8 mouse cellular contexts compared by ENCODE assay signal in genomic region chr7:27860396-27861235, GRCm38 (mm10). TPM values are rescaled to one million over a fixed set of nuclear protein-coding genes. Genes with fewer than 3 reads are reported as not detected.
A peak's percentile ranks its signal among the peaks of the same experiment; 100 is the strongest.
DNase-seq lines count a peak whose midpoint lies in the region; ATAC-seq and TF ChIP-seq lines count a peak whose summit lies in the region.

No protein-coding gene starts in this region.

- H3K4me3 ChIP-seq in cortical plate, adult 2 months (ENCODE audit: insufficient read depth, low read length), result peak overlapping the region; percentile 69
- peak overlapping the region; percentile 90 for H3K4me3 ChIP-seq in gastrocnemius, adult 2 months
- peak overlapping the region; percentile 54 for H3K4me3 ChIP-seq in hindbrain, embryonic 16.5 days (ENCODE audit: low read length)

- no peak overlapping the region for H3K27ac ChIP-seq in cortical plate, adult 2 months (ENCODE audit: insufficient read depth, low read length)
- peak overlapping the region; percentile 94 for H3K27ac ChIP-seq in gastrocnemius, adult 2 months
- peak overlapping the region; percentile 47; the same call in 1 of the 2 replicates for H3K27ac ChIP-seq in hindbrain, embryonic 16.5 days (ENCODE audit: low read depth, low read length)

- peak; percentile 87 for DNase-seq in NIH3T3 (ENCODE audit: low read depth)
- DNase-seq in gastrocnemius, adult 2 months, result peak; percentile 82
- peak; percentile 4 to 21 for DNase-seq in left cerebral cortex, adult 18-20 months (ENCODE audit: low spot score in 2 of 2)
- DNase-seq in lung, postnatal 4 days, result peak; percentile 83 to 88
- DNase-seq in retina, postnatal 1 day, result peak; percentile 86
- DNase-seq in thymus, postnatal 4 days, result peak; percentile 77

- H3K27me3 ChIP-seq in hindbrain, embryonic 16.5 days (replicated peaks; ENCODE audit: control insufficient read depth, insufficient read depth, low read length), result no peaks in the 10 kb centered on the region

- TF ChIP-seq POLR2A in cortical plate, adult 2 months (IDR thresholded peaks at IDR 0.05; ENCODE audit: extremely low read depth, insufficient read depth, low read length), result 0 out of 2 replicates have a peak, but pooled peaks have one; percentile 18

- 0 out of 2 replicates have a peak, but pooled peaks cover 2% of the 10 kb centered on the region for H3K36me3 ChIP-seq in hindbrain, embryonic 16.5 days (ENCODE audit: control insufficient read depth, insufficient read depth, low read length)

- under 1% methylated on average over 22 of the region's 22 CpGs for WGBS in hindbrain, embryonic 16.5 days

- ATAC-seq in hindbrain, embryonic 16.5 days, result peak; percentile 90

- intact Hi-C loops in gastrocnemius, adult 2 months (cut with DNase I), result loop anchor here (2.0 kb wide), 1 partner anchor 22 kb away; the partner anchor contains the start of gene Zfp59

- H3K4me1 ChIP-seq in cortical plate, adult 2 months (ENCODE audit: control insufficient read depth, insufficient read depth, low read length), result no peaks in the 10 kb centered on the region
- peaks cover 8% of the 10 kb centered on the region for H3K4me1 ChIP-seq in hindbrain, embryonic 16.5 days (ENCODE audit: control insufficient read depth, insufficient read depth, low read depth, low read length)

- no peaks in the 10 kb centered on the region for H3K9me3 ChIP-seq in hindbrain, embryonic 16.5 days (ENCODE audit: control insufficient read depth, low read length)

- H3K4me2 ChIP-seq in hindbrain, embryonic 16.5 days (ENCODE audit: low read length), result peak overlapping the region; percentile 79

- TF ChIP-seq CTCF in cortical plate, adult 2 months (IDR thresholded peaks at IDR 0.05; ENCODE audit: extremely low read depth, insufficient read depth, low read length), result no peak
- no peak for TF ChIP-seq CTCF in gastrocnemius, adult 2 months (IDR thresholded peaks at IDR 0.05)

- H3K9ac ChIP-seq in hindbrain, embryonic 16.5 days (ENCODE audit: low read depth, low read length), result peak overlapping the region; percentile 66

RNA-seq across cellular contexts. Expression of gene Zfp607a, which starts 3.3 kb away (rescaled TPM):
- polyA plus RNA-seq in cortical plate, adult 2 months (2012; rRNA removed), result 0.71 and 1.0 TPM in 2 replicates
- 1 to 10 TPM; 2.1 to 2.3 TPM for total RNA-seq in gastrocnemius, adult 2 months (2021)
- 0.88 and 1.4 TPM in 2 replicates for polyA plus RNA-seq in hindbrain, embryonic 16.5 days (2015; fragmentation: Nextera tagmentation; extraction: Ambion mirVana)
- 1 to 10 TPM in 1 of 2 experiments, under 1 TPM in 1; 0.96 to 1.3 TPM for total RNA-seq in left cerebral cortex, adult 18-20 months (2021)

RNA-seq across cellular contexts. Expression of gene Zfp59, which starts 22.2 kb away (rescaled TPM):
- polyA plus RNA-seq in cortical plate, adult 2 months (2012; rRNA removed), result 3.4 and 3.9 TPM in 2 replicates
- 1 to 10 TPM; 2.3 to 2.7 TPM for total RNA-seq in gastrocnemius, adult 2 months (2021)
- polyA plus RNA-seq in hindbrain, embryonic 16.5 days (2015; fragmentation: Nextera tagmentation; extraction: Ambion mirVana), result 9.6 and 10.7 TPM in 2 replicates
- total RNA-seq in left cerebral cortex, adult 18-20 months (2021), result 1 to 10 TPM; 5.1 to 5.6 TPM

RNA-seq across cellular contexts. Expression of gene Zfp626, which starts 53.6 kb away (rescaled TPM):
- polyA plus RNA-seq in cortical plate, adult 2 months (2012; rRNA removed), result 3.9 and 4.0 TPM in 2 replicates
- 1 to 10 TPM; 4.0 to 5.0 TPM for total RNA-seq in gastrocnemius, adult 2 months (2021)
- 1.6 and 1.7 TPM in 2 replicates for polyA plus RNA-seq in hindbrain, embryonic 16.5 days (2015; fragmentation: Nextera tagmentation; extraction: Ambion mirVana)
- total RNA-seq in left cerebral cortex, adult 18-20 months (2021), result 1 to 10 TPM; 8.0 to 9.8 TPM

Comparison
In these comparisons a context has a peak if more than half of its experiments do, and no peak if none do; other contexts are left out.
1. DNase-seq: peak in every context shown above with its lines; median percentile 87 in NIH3T3; 86 in retina, postnatal 1 day; 86 in lung, postnatal 4 days; 82 in gastrocnemius, adult 2 months; 77 in thymus, postnatal 4 days; 12 in left cerebral cortex, adult 18-20 months.